Mouse (Mus musculus) MEL-GATA-1-ER (cell line): ENCODE data around the gene Prkar1a.
A peak's percentile ranks its signal among the peaks of the same experiment; 100 is the strongest.

Source experiments
- DNase-seq: peaks from one replicate; pipeline ENCODE4 v3.0.0-alpha.2; 2012; ENCODE audit warnings: low read depth; ENCODE audit errors: extremely low read depth

Gene Prkar1a

DNA sequence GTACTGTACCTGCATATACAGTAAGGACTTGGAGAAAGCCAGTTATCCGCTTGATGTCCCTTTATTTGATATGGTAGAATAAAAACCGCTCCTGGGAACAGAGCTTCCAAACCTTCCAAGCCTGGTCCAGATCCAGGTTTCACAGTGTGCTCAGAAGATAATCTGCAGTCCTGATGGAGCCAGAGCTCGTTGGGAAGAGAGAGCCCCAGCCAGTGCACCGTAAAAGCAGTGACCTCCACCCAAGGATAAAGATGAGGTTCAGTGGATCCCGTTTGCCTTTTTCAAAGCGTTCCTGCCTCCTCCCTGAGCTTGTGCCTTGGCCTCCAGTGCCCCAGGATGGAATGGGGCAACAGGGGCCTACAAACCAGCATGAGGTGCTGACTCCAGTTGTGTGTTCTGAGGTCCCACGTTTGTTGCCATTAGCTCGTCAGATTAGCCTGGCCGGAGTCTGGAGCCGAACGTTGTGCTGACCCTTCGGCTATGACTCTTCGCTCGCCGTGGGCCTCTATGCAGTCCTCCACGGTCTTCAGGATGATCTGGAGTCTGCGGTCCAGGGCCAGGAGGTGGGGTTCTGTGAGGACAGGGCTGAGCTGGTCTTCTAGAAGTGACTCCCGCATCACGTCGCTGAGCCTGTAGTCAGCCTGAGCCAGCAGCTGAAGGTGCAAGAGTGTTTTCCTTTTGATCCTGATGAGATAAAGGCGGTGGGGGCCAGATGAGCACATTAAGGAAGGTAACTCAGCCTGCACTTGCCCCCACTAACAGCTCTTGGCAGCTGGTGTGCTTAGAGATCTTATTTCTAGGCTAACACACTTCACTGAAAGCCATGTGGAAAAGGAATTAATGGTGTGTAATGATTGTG, 23.9 kb downstream of the Prkar1a start:
- DNase-seq, result no peak

DNA sequence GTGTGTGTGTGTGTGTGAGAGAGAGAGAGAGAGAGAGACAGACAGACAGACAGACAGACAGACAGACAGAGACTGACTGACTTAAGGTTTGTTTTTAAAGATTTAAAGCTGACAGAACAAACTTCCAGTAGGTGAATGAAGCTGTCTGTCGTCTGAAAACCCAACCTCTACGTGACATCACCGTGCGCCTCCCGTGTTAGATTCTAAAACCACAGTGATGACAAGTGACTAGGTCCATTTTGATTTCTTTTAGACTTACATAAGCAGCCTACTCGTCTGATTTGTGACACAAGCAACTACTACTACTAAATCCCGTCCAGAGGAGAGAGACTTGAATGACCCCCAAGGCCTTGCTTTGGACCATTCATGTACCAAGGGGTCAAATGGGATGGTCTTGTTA, 24.5 kb downstream of the Prkar1a start:
- DNase-seq, result no peak

DNA sequence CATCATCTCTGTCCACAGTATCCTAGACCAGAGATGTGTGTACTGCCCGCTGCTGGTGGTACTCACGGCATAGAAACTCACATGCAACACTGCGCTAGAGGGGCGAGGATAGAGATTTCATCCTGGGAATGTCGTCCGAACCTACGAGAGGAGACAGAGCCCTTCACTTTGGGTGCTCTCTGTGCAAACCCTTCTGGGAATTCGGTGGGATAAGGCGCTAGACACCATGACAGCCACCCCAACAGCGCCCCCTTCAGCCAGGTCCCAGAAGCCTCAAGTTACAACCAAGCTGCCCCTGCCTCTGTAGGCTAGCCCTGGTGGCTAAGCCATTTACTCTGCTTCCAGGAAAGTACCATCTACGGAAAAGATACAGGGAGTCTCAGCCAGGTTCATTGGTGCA, 25.3 kb downstream of the Prkar1a start:
- DNase-seq, result no peak

DNA sequence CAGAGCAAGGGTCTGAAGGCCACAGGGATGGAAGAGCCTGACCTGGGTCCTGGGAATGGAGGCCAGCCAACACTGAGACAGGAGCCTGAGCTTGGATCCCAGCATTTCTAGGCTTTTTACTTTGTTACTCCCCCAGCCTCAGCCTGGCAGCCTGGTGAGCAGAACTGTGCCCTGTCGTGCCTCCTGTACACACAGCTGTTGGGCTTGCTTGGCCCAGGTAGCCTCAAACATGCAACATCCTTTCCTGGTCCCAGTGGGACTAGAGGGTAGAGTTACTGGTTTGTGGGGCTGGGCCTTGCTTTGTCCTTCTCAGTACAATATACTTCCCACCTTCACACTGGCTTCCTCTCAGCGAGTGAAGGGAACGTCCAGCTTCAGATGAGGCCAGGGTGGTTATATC, 26.0 kb downstream of the Prkar1a start:
- no peak for DNase-seq

DNA sequence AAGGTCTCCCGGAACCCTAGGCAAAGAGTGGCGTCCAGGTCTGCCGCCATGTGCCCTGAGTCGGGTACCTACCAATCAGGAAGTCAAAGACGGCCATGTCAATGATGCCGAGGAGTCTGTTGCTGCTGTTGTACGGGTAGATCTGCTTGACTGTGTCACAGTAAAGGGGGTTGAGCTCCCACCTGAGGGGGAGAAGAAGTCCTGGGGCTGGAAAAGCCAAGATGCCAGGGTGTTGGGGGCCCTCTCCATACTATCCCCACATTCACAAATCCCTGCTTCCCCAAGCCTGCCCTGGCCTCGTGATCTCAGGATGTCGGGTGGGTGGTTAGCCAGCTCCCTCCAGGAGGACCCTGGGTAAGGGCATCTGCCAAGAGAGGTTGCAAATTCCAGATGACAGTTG, 26.6 kb downstream of the Prkar1a start:
- DNase-seq, result no peak

DNA sequence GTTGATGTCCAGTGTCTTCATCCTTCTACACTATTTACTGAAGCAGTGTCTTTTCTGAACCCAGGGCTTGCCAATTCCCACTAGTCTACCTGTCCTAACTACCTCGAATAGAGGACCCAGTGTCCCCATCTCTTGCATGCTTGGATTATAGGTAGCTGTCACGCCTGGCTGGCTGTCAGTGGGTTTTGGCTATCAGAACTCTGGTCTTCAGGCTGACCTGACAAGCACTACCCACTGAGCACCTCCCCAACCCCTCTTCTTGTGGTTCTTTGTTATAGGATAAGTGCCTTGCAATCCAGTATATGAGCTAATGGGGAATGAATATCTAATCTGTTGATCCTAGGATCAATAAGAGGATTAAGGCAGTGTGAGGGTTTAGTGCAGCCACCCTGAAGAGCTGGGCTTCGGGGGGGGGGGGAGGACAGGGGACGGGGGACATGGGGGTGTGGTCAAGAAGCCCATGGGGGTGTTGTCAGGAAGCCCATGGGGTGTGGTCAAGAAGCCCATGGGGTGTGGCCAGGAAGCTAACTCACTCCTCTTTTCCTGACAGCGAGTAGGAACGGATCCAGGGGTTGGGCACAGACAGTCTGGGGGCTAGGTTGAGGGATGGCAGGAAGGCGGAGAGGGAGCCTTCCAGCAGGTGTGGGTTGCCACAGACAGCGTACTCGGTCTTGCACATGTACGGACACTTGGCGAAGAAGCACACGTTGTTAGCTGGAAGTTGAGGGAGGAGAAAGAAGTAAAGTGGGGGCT, 27.6 kb downstream of the Prkar1a start:
- no peak for DNase-seq

DNA sequence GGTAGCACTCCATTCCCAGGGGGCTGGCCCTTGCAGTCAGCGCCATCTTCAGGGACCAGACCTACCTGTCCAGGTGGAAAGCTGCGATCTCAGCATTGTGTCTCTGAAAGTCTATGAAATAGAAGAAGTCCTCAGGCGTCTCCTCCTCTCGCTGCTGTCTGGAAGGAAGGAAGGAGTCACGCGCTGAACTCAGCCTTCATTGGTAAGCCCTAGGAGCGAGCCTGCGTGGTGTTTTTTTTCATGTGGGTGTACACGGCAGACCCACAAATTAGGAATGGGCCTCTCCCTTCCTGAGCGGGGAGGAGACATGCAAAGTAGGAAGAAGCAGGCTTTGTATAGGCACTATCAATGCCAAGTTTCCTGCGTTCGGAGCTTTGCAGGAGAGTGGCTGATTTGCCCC, 29.1 kb downstream of the Prkar1a start:
- no peak for DNase-seq

DNA sequence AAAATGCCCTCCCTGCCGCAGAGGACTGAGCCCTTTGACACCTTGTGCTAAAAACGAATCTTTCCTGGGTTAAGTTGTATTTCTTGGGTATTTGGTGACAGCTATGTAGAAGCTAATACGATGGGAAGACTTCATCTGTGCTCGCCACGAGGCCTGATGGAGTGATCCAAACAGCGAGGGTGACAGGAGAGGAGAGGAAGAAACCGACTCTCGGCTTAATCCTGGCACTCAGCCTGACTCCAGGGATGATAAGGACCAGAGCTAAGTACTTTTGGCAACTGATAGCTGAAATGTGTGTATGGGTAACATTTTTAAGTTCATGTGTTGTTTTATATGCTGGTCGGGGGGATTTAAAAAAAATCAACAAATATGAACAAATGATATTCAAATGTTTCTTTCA, 31.7 kb downstream of the Prkar1a start:
- DNase-seq, result peak; percentile 10

DNA sequence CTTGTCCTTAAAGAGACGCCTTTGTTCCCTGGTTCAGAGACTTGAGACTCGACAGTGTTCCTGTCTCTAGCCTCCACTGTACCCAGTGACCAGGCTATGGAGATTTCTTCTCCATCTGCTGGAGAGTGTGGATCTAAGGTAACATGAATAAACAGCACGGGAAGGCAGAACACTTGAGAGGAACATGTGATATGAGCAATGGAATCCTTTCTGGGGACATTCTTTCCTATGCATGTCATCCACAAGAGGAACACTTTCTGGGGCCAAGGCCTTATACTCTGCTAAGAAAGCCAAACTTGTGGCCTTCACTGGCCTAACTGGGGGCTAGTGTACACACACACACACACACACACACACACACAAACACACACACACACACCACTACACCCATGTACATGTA, 32.4 kb downstream of the Prkar1a start:
- no peak for DNase-seq

DNA sequence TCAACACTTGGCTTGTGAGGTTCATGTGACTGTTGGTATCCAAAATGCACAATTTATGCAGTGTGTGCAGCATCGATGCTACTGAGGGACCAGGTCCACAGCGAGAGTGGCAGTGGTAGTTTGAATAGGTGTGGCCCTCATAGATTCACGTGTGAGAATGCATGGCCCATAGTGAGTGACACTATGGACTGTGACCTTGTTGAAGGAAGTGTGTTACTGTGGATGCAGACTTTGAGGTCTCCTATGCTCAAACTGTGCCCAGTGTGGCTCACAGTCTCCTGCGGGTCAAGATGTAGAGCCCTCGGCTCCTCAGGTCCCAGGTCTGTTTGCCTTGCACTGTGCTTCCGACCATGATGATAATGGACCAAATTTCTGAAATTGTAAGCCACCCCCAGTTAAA, 33.0 kb downstream of the Prkar1a start:
- no peak for DNase-seq

DNA sequence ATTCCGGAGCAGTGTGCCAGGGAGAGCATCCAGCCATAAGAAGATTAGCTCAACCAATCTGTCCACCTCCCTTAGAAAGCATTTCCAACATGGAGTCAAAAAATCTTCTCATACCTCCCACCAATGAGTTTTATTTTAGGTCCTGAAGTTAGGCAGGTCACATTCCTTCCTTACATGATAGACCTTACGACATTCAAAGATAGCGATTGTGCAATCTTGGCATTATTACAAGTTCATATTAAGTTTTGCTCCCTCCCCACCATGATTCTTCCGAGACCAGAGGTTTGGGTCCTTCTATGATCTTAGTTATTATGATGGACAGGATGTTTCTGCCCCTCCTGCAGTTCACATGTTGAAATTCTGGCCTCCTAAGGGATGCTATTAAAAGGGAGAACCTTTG, 40.3 kb downstream of the Prkar1a start:
- DNase-seq, result no peak

DNA sequence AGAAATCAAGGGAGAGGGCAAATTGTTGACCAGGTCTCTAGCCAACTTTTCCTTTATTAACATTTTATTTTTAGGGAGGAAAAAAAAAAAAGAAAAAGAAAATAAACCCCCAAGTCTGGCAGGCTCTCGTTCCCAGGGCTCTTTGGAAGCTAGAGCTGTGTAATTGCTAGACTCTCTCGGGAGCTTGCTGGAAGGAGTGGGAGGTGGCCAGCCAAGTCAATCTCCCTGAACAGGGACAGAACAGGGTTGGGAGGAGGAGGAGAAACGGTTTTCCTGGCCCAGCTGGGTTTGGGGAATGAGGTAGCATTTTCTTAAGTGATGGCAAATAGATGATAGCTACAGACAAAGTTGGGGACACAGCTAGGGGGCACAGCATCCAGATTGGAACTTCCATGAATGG, 43.5 kb downstream of the Prkar1a start:
- DNase-seq, result no peak

DNA sequence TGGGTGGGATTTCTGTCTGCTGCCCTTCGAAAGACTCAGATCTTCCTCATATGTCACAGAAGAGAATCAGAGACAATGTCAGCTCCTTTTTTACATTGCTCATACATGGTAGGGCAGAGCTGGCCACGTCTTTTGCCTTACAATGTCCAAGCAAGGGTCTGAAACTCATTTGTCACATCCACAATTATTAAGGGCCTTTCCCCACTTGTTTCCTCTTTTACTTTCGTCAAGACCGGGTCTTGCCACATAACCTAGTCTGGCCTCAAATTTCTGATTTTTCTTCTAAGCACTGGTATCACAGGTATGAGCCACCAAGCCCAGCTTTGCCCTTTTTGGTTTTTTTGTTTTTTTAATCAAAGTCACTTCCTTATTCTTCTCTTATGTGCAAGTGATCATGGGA, 47.3 kb downstream of the Prkar1a start:
- no peak for DNase-seq

DNA sequence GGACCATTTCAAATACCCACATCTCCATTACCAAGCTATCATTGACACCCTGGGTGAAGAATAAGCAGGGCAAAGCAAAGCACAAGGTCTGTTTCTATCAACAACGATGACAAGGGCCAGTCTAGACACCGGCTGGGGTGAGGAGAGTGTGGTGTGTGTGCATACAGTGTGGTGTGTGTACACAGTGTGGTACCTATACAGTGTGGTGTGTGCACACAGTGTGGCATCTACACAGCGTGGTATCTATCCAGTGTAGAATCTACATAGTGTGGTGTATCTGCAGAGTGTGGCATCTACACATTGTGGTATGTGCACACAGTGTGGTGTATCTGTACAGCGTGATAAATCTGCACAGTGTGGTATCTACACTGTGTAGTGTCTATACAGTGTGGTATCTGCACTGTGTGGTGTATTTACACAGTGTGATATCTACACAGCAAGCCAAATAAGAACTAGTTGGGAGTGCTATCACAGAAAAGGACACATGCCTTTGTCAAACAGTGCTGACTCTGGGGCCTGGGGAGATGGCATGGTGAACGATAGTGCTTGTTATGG, 48.0 kb downstream of the Prkar1a start:
- no peak for DNase-seq

DNA sequence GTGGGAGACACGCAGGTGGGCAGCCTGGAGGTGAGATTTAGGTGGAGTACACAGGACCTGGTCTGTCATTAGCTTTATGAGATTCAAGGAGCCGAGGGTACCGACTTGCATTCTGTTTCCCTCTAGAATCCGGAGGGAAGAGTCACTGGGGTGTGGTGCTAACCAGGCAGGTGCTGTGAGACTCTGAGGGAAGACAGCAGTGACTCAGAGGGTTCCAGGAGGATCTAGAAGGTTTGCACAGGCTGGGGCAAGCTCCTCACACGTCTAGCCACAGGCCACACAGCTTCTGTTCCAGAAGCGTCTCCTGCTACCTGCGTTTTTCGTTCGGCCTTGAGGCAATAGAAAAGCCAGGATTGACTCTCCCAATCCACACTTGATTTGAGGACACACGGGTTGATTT, 49.5 kb downstream of the Prkar1a start:
- DNase-seq, result no peak

DNA sequence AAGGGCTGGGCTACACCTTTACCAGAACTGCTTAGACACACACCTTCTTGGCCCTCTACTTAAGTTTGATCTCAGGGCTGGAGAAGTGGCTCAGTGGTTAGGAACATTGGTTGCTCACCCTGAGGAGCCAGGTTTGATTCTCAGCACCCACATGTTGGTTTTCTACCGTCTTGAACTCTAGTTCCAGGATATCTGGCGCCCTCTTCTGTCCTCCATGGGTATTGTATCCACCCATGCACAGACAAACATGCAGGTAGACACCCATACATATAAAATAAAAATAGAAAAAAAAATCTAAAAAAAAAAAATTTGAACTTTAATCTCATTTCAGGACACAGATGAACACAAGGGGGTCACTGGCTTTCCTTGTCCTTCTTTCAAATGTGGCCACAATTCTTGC, 50.6 kb downstream of the Prkar1a start:
- no peak for DNase-seq

DNA sequence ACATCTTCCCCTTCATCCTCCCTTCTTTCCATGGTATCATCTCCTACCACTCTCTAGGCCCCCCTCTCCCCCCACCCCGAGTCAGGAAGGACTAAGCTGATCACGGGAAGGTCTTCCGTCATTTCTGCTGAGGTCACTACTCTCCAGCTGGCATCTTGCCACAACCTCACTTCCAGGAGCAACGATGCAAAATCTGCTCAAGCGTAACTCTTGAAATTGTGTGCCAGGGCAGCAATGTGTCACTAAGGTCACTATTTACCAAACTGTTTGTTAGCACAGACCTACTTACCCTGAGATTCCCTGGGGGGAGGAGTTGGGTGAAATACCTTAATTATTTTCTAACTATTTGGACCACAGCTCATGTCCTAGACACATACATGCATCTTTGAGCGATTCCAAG, 51.6 kb downstream of the Prkar1a start:
- DNase-seq, result no peak

DNA sequence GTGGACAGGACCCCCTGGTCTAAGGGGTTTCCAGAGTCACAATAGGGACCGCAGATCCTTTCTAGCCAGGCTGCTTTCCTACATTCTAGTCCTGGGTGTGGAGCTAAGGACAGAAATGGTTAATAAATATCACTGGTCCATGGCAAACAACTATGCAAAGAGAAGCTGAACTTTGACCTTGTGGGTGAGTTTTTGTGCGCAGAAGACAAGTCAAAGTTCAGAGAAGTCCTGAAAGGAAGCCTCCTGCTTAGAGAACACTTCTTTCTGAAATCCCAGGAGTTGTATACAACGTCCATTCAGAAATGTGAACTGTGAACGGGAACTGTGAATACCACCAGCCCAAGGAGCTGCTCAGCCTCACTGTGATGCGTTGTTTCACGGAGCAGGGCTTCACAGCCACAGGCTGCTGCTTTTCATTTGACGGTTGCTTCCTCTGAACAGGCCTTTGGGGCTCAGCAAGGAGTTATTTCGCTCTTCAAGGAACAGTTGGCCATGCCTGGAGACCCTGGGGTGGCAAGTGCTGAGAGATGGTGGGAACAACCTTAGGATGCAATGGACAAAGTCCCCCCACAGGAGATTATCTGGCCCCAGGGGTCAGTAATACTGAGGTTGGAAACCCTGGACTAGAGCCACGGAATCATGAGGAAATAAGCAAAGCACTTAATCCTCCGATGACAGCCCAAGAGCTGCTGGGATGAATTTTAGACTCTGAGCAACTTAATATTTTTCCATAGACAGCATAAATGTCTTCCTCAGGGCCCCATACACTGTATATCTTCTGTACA, 53.0 kb downstream of the Prkar1a start:
- DNase-seq, result no peak

DNA sequence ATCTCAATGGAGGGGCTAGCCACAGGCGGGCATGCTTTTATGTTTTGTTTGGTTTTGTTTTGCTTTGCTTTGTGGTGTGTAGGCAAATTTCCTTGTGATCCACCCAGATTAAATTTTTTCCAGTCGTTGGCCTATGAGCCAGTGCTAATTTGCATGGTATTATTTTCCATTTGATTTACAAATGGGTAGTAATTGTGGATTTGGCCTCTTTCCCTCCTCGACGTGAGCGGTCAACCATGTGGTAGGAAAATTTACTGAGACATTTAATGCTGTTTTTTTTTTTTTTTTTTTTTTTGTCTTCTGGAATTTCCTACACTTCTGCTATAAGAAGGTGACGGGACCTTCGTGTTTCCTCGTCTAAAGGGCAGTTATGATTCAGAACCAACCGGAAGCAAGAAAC, 54.6 kb downstream of the Prkar1a start:
- no peak for DNase-seq

DNA sequence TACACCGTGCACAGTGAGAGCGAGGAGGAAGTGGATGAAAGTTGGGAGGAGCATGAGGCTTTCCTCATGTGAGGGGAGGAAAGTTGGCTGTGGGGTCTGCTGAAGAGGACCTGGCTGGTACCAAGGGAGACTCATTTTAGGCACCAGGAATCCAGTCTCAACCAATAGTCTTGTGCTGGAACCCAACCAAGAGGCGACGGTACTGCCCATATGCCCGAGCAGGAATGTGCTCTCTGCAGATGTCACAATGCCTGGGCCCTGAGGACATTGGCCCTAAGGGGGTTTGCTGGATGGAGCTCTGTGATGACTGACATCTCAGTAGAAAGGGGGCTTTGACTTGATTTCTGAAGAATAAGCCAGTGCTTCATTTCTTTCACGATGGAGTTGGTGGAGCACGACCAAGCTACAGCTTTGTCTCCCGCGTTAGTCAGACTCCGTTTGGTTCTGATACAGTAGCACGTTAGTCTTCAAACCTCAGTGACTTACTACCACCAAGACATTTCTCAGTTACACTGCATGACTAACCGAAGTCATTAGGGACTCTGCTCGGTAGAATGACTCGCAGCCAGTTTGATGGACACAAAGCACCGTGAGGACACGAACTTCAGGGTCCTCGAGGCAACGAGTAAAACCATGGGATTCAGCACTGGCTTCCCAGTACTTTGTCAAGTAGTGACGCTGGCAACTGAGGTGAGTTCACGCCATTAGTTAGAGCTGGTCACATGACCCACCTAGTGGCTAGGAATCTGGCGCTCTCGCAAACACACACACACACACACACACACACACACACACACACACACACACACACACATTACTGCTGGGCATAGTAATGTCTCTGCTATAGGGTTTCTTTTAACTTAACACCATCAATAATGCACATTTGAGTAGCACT, 55.4 kb downstream of the Prkar1a start:
- no peak for DNase-seq
